In genomic region chr7:25249314-25250140, GRCm38 (mm10) we compare ENCODE assay signal across 8 mouse cellular contexts. TPM values are rescaled to one million over a fixed set of nuclear protein-coding genes. Genes with fewer than 3 reads are reported as not detected.
DNase-seq lines count a peak whose midpoint lies in the region; ATAC-seq and TF ChIP-seq lines count a peak whose summit lies in the region.

No protein-coding gene starts in this region.

- peak overlapping the region; percentile 90 for H3K27ac ChIP-seq in brown adipose tissue, adult 24 weeks (replicated peaks; ENCODE audit: low read depth, low read length)
- peak overlapping the region; percentile 90 for H3K27ac ChIP-seq in forebrain, embryonic 16.5 days (ENCODE audit: low read length)

- H3K36me3 ChIP-seq in G1E (replicated peaks) = peaks cover 36% of the 10 kb centered on the region
- H3K36me3 ChIP-seq in forebrain, embryonic 16.5 days (ENCODE audit: control insufficient read depth, insufficient read depth) = no peaks in the 10 kb centered on the region

- 0 out of 2 replicates have a peak, but pooled peaks have one; percentile 5 for ATAC-seq in G1E (ENCODE audit: extremely low read depth, insufficient number of reproducible peaks, low FRiP score, poor library complexity, severe bottlenecking)
- ATAC-seq in forebrain, embryonic 16.5 days = peak; percentile 21
- ATAC-seq in hematopoietic stem cell, adult 5-6 weeks (replicated peaks in 1 of 2; ENCODE audit: insufficient read depth in 1 of 2, low FRiP score in 2 of 2, low TSS enrichment in 1 of 2, low read depth in 1 of 2, poor library complexity in 2 of 2, severe bottlenecking in 2 of 2) = peak; percentile 19 to 20; a peak in 3 of 4 replicates

- H3K9me3 ChIP-seq in G1E (replicated peaks) = no peaks in the 10 kb centered on the region
- no peaks in the 10 kb centered on the region for H3K9me3 ChIP-seq in forebrain, embryonic 16.5 days (ENCODE audit: control insufficient read depth, low read length)

- 0 out of 2 replicates have a peak, but pooled peaks cover 4% of the 10 kb centered on the region for H3K27me3 ChIP-seq in G1E (ENCODE audit: insufficient read depth, low read length)
- no peaks in the 10 kb centered on the region for H3K27me3 ChIP-seq in forebrain, embryonic 16.5 days (replicated peaks; ENCODE audit: control insufficient read depth, insufficient read depth, low read length)

- peaks cover 59% of the 10 kb centered on the region for H3K4me1 ChIP-seq in G1E (ENCODE audit: insufficient read depth, low read depth, low read length)
- H3K4me1 ChIP-seq in brown adipose tissue, adult 24 weeks (ENCODE audit: control insufficient read depth, insufficient read depth, insufficient read length, low read length) = peaks cover 19% of the 10 kb centered on the region
- peaks cover 46% of the 10 kb centered on the region for H3K4me1 ChIP-seq in forebrain, embryonic 16.5 days (replicated peaks; ENCODE audit: control insufficient read depth, insufficient read depth, low read length)

- no peak for TF ChIP-seq CTCF in G1E (IDR thresholded peaks at IDR 0.05; ENCODE audit: low read depth, low read length)

- H3K4me3 ChIP-seq in G1E (ENCODE audit: low read depth, low read length) = peak overlapping the region; percentile 94
- H3K4me3 ChIP-seq in brown adipose tissue, adult 24 weeks (ENCODE audit: insufficient read depth, low read depth, low read length) = peak overlapping the region; percentile 83
- H3K4me3 ChIP-seq in forebrain, embryonic 16.5 days (replicated peaks; ENCODE audit: low read length) = peak overlapping the region; percentile 80

- WGBS in forebrain, embryonic 16.5 days = under 1% methylated on average over 49 of the region's 73 CpGs

- peak overlapping the region; percentile 65 for H3K9ac ChIP-seq in forebrain, embryonic 16.5 days (replicated peaks; ENCODE audit: low read depth, low read length)

- H3K4me2 ChIP-seq in forebrain, embryonic 16.5 days (ENCODE audit: low read length) = peak overlapping the region; percentile 83

- peak; percentile 72 for DNase-seq in G1E (ENCODE audit: low spot score)
- DNase-seq in layer of hippocampus, postnatal 14 days (ENCODE audit: low spot score in 2 of 2) = peak; percentile 71 to 74
- DNase-seq in lung, postnatal 36 days = peak; percentile 85
- DNase-seq in retina, postnatal 7 days (ENCODE audit: low read depth, low spot score) = peak; percentile 59
- peak; percentile 78 to 83 for DNase-seq in urinary bladder, postnatal 4 days (ENCODE audit: low spot score in 2 of 2)

RNA-seq across cellular contexts. Expression of gene Erf, which starts 1.0 kb away (rescaled TPM):
- total RNA-seq in G1E (2014; fragmentation: Nextera tagmentation) = 31.5 and 43.4 TPM in 2 replicates
- 6.9 TPM in 2 replicates for total RNA-seq in G1E (2017)
- 97.7 and 117 TPM in 2 replicates for polyA plus RNA-seq in G1E (2012)
- 7.1 and 7.4 TPM in 2 replicates for polyA plus RNA-seq in brown adipose tissue, adult 24 weeks (2012; ENCODE audit: insufficient read depth, insufficient read length, missing spikeins)
- 4.8 and 5.3 TPM in 2 replicates for polyA plus RNA-seq in forebrain, embryonic 16.5 days (2015; fragmentation: Nextera tagmentation; extraction: Ambion mirVana)
- total RNA-seq in hematopoietic stem cell, adult 5-6 weeks (2017) = 14.1 and 17.3 TPM in 2 replicates
- 10 to 100 TPM; 41.0 to 47.2 TPM for total RNA-seq in layer of hippocampus, postnatal 14 days (2021)

RNA-seq across cellular contexts. Expression of gene Gsk3a, which starts 11.9 kb away (rescaled TPM):
- total RNA-seq in G1E (2014; fragmentation: Nextera tagmentation) (154 and 167 TPM in 2 replicates), G1E (2017) (38.9 and 41.6 TPM in 2 replicates)
- polyA plus RNA-seq in G1E (2012) = 107 and 113 TPM in 2 replicates
- polyA plus RNA-seq in brown adipose tissue, adult 24 weeks (2012; ENCODE audit: insufficient read depth, insufficient read length, missing spikeins) = 85.4 and 96.9 TPM in 2 replicates
- 14.9 and 17.1 TPM in 2 replicates for polyA plus RNA-seq in forebrain, embryonic 16.5 days (2015; fragmentation: Nextera tagmentation; extraction: Ambion mirVana)
- 47.0 and 66.5 TPM in 2 replicates for total RNA-seq in hematopoietic stem cell, adult 5-6 weeks (2017)
- 100 to 1,000 TPM; 184 to 190 TPM for total RNA-seq in layer of hippocampus, postnatal 14 days (2021)

RNA-seq across cellular contexts. Expression of gene Cic, which starts 18.0 kb away (rescaled TPM):
- total RNA-seq in G1E (2014; fragmentation: Nextera tagmentation) (154 and 160 TPM in 2 replicates), G1E (2017) (32.2 and 36.6 TPM in 2 replicates)
- 381 and 382 TPM in 2 replicates for polyA plus RNA-seq in G1E (2012)
- polyA plus RNA-seq in brown adipose tissue, adult 24 weeks (2012; ENCODE audit: insufficient read depth, insufficient read length, missing spikeins) = 25.2 and 31.3 TPM in 2 replicates
- polyA plus RNA-seq in forebrain, embryonic 16.5 days (2015; fragmentation: Nextera tagmentation; extraction: Ambion mirVana) = 42.2 and 48.0 TPM in 2 replicates
- 39.1 and 39.4 TPM in 2 replicates for total RNA-seq in hematopoietic stem cell, adult 5-6 weeks (2017)
- total RNA-seq in layer of hippocampus, postnatal 14 days (2021) = 100 to 1,000 TPM; 209 to 228 TPM

RNA-seq across cellular contexts. Expression of gene Zfp526, which starts 28.3 kb away (rescaled TPM):
- 20.4 and 20.8 TPM in 2 replicates for total RNA-seq in G1E (2014; fragmentation: Nextera tagmentation)
- 8.8 and 9.9 TPM in 2 replicates for total RNA-seq in G1E (2017)
- polyA plus RNA-seq in G1E (2012) = 27.6 and 28.7 TPM in 2 replicates
- 1.9 and 2.6 TPM in 2 replicates for polyA plus RNA-seq in brown adipose tissue, adult 24 weeks (2012; ENCODE audit: insufficient read depth, insufficient read length, missing spikeins)
- polyA plus RNA-seq in forebrain, embryonic 16.5 days (2015; fragmentation: Nextera tagmentation; extraction: Ambion mirVana) = 1.8 and 1.9 TPM in 2 replicates
- 5.3 and 8.0 TPM in 2 replicates for total RNA-seq in hematopoietic stem cell, adult 5-6 weeks (2017)
- total RNA-seq in layer of hippocampus, postnatal 14 days (2021) = 10 to 100 TPM in 1 of 2 experiments, 1 to 10 TPM in 1; 9.0 to 10.2 TPM

RNA-seq across cellular contexts. Expression of gene Dedd2, which starts 29.1 kb away (rescaled TPM):
- total RNA-seq in G1E (2014; fragmentation: Nextera tagmentation) = 4.6 and 13.1 TPM in 2 replicates
- 9.7 and 13.2 TPM in 2 replicates for total RNA-seq in G1E (2017)
- 43.7 and 55.3 TPM in 2 replicates for polyA plus RNA-seq in G1E (2012)
- polyA plus RNA-seq in brown adipose tissue, adult 24 weeks (2012; ENCODE audit: insufficient read depth, insufficient read length, missing spikeins) = 6.1 and 10.0 TPM in 2 replicates
- 14.7 and 15.0 TPM in 2 replicates for polyA plus RNA-seq in forebrain, embryonic 16.5 days (2015; fragmentation: Nextera tagmentation; extraction: Ambion mirVana)
- 24.3 and 24.9 TPM in 2 replicates for total RNA-seq in hematopoietic stem cell, adult 5-6 weeks (2017)
- total RNA-seq in layer of hippocampus, postnatal 14 days (2021) = 10 to 100 TPM; 24.9 to 25.6 TPM

Comparison
In these comparisons a context has a peak if more than half of its experiments do, and no peak if none do; other contexts are left out.
1. Peak in every context shown above with its lines: DNase-seq, ATAC-seq, H3K4me3 ChIP-seq and H3K27ac ChIP-seq.